Mouse (Mus musculus) kidney, postnatal 10 days (tissue): ENCODE measurements around the gene Ttll1.
"Not testable (repeated sequence)": the region's sequence is repeated elsewhere in the genome, so short reads cannot be mapped to it uniquely, and the experiment has no call there.

Experiments used
- DNase-seq: peaks from one replicate; pipeline ENCODE4 v3.0.0; 2021; ENCODE audit warnings: mixed read lengths

Ttll1 gene

GRCm38 (mm10) chr15:83523196-83523595 is 12.5 kb upstream of the Ttll1 start:
- peak; percentile 41 for DNase-seq

GRCm38 (mm10) chr15:83520861-83521382 is 10.2 kb upstream of the Ttll1 start:
- no peak for DNase-seq

- DNase-seq: peak; percentile 77
Observed at GRCm38 (mm10) chr15:83518215-83519048, 7.7 kb upstream of the Ttll1 start.

- DNase-seq: no peak
Observed at GRCm38 (mm10) chr15:83515018-83515417, 4.3 kb upstream of the Ttll1 start.

- DNase-seq: no peak
Observed at GRCm38 (mm10) chr15:83512489-83513281, 2.0 kb upstream of the Ttll1 start.

- DNase-seq: no peak
Observed at GRCm38 (mm10) chr15:83509950-83510804, 516 bp downstream of the Ttll1 start.

GRCm38 (mm10) chr15:83501483-83501882 is 9.2 kb downstream of the Ttll1 start:
- not testable (repeated sequence) for DNase-seq

- peak; percentile 58 for DNase-seq
Observed at GRCm38 (mm10) chr15:83500352-83500751, 10.3 kb downstream of the Ttll1 start.

- no peak for DNase-seq
Observed at GRCm38 (mm10) chr15:83499211-83499755, 11.4 kb downstream of the Ttll1 start.

- no peak for DNase-seq
Observed at GRCm38 (mm10) chr15:83497299-83497698, 13.4 kb downstream of the Ttll1 start.

- DNase-seq: no peak
Observed at GRCm38 (mm10) chr15:83495787-83496367, 14.8 kb downstream of the Ttll1 start.

GRCm38 (mm10) chr15:83495195-83495594 is 15.5 kb downstream of the Ttll1 start:
- DNase-seq: no peak

GRCm38 (mm10) chr15:83494572-83494920 is 16.1 kb downstream of the Ttll1 start:
- no peak for DNase-seq

- DNase-seq: no peak
Observed at GRCm38 (mm10) chr15:83493856-83494571, 16.7 kb downstream of the Ttll1 start.

- DNase-seq: no peak
Observed at GRCm38 (mm10) chr15:83491891-83492290, 18.8 kb downstream of the Ttll1 start.

- DNase-seq: no peak
Observed at GRCm38 (mm10) chr15:83489471-83489870, 21.2 kb downstream of the Ttll1 start.

GRCm38 (mm10) chr15:83487477-83488115 is 23.1 kb downstream of the Ttll1 start:
- no peak for DNase-seq

- DNase-seq: no peak
Observed at GRCm38 (mm10) chr15:83484311-83484710, 26.4 kb downstream of the Ttll1 start.

GRCm38 (mm10) chr15:83483482-83483881 is 27.2 kb downstream of the Ttll1 start:
- DNase-seq: peak; percentile 51

- no peak for DNase-seq
Observed at GRCm38 (mm10) chr15:83482645-83483224, 28.0 kb downstream of the Ttll1 start.
